Mouse (Mus musculus) CH12.LX (cell line): Measurements from ENCODE around the gene Vsir. TPM values are rescaled to one million over a fixed set of nuclear protein-coding genes. Genes with fewer than 3 reads are reported as not detected.
A peak's percentile ranks its signal among the peaks of the same experiment; 100 is the strongest.

Experiments used
- DNase-seq: peaks from one replicate; pipeline ENCODE4 v3.0.0-alpha.2; 2013; ENCODE audit errors: extremely low read depth
- H3K27ac ChIP-seq: 2 replicates; pipeline ENCODE4 v1.5.1; 2012; ENCODE audit warnings: low read depth, mild to moderate bottlenecking, control low read depth, moderate library complexity; ENCODE audit not compliant: insufficient read depth
- H3K27me3 ChIP-seq: replicated peaks from 2 replicates; pipeline ENCODE3; 2012; ENCODE audit warnings: inconsistent platforms
- H3K36me3 ChIP-seq, 2 experiments: replicated peaks in 1 of 2; 2 replicates each; pipeline versions ENCODE3 to v1.6.1; 2012; ENCODE audit warnings: inconsistent platforms in 1 of 2, low read length in 1 of 2, mild to moderate bottlenecking in 1 of 2, mixed read lengths in 1 of 2, moderate library complexity in 1 of 2; ENCODE audit not compliant: control insufficient read depth in 1 of 2, insufficient read depth in 1 of 2
- H3K4me1 ChIP-seq, 2 experiments: 2 replicates each; pipeline ENCODE4 v1.6.1; 2012; ENCODE audit warnings: inconsistent platforms in 1 of 2, moderate library complexity in 1 of 2; ENCODE audit not compliant: insufficient read depth in 2 of 2, control insufficient read depth in 1 of 2
- H3K4me2 ChIP-seq: 2 replicates; pipeline ENCODE4 v1.6.1; 2012; ENCODE audit warnings: low read depth, mild to moderate bottlenecking, control low read depth; ENCODE audit not compliant: poor library complexity, insufficient read depth, severe bottlenecking
- H3K4me3 ChIP-seq, 3 experiments: fragments of 150-350 bp in 1 of 3; sonication (generic) in 1 of 3; replicated peaks in 1 of 3; 2 replicates each; pipeline versions ENCODE3 to v1.5.1; 2011 to 2012; ENCODE audit warnings: low read depth in 2 of 3, low read length in 2 of 3, mild to moderate bottlenecking in 2 of 3, moderate library complexity in 2 of 3, control low read depth in 1 of 3, improper control_type of control experiment in 1 of 3, inconsistent platforms in 1 of 3, mixed read lengths in 1 of 3; ENCODE audit not compliant: poor library complexity in 1 of 3
- H3K79me2 ChIP-seq: replicated peaks from 2 replicates; pipeline ENCODE4 v1.6.1; 2012; ENCODE audit warnings: mild to moderate bottlenecking, moderate library complexity; ENCODE audit not compliant: control insufficient read depth, poor library complexity, insufficient read depth, severe bottlenecking; ENCODE audit errors: extremely low read depth
- H3K9ac ChIP-seq: 2 replicates; pipeline ENCODE4 v1.6.1; 2012; ENCODE audit warnings: low read depth, mild to moderate bottlenecking, control low read depth, moderate library complexity; ENCODE audit not compliant: insufficient read depth
- H3K9me3 ChIP-seq: replicated peaks from 2 replicates; pipeline ENCODE3; 2012; ENCODE audit warnings: low read length, inconsistent platforms, mixed read lengths
- BHLHE40 ChIP-seq: IDR thresholded peaks from 2 replicates; pipeline ENCODE4 v1.6.1; 2011; ENCODE audit warnings: mild to moderate bottlenecking, low read depth, low read length, improper control_type of control experiment
- CHD1 ChIP-seq: IDR thresholded peaks from 2 replicates; pipeline ENCODE4 v1.6.1; 2012; ENCODE audit warnings: low read depth, low read length, improper control_type of control experiment, inconsistent platforms
- CHD2 ChIP-seq: IDR thresholded peaks from 2 replicates; pipeline ENCODE4 v1.6.1; 2011; ENCODE audit warnings: low read length, improper control_type of control experiment
- E2F4 ChIP-seq: IDR thresholded peaks from 2 replicates; pipeline ENCODE4 v1.6.1; 2011; ENCODE audit warnings: low read depth, low read length, improper control_type of control experiment; ENCODE audit not compliant: insufficient replicate concordance
- ELF1 ChIP-seq: IDR thresholded peaks from 2 replicates; pipeline ENCODE4 v1.6.1; 2014; ENCODE audit warnings: low read depth, mild to moderate bottlenecking, inconsistent platforms, low read length, improper control_type of control experiment
- EP300 ChIP-seq: IDR thresholded peaks from 2 replicates; pipeline ENCODE4 v1.6.1; 2011; ENCODE audit warnings: low read length, improper control_type of control experiment
- ETS1 ChIP-seq: conservative IDR thresholded peaks from 2 replicates; pipeline ENCODE4 v1.6.1; 2012; ENCODE audit warnings: low read depth, mild to moderate bottlenecking, inconsistent platforms, low read length, improper control_type of control experiment, moderate library complexity
- GABPA ChIP-seq: IDR thresholded peaks from 2 replicates; pipeline ENCODE4 v1.6.1; 2012; ENCODE audit warnings: low read depth, low read length, improper control_type of control experiment, inconsistent platforms; ENCODE audit not compliant: insufficient replicate concordance
- IRF4 ChIP-seq: IDR thresholded peaks from 2 replicates; pipeline ENCODE4 v1.6.1; 2014; ENCODE audit warnings: low read depth, mild to moderate bottlenecking, inconsistent platforms, low read length, improper control_type of control experiment
- JUND ChIP-seq: conservative IDR thresholded peaks from 2 replicates; pipeline ENCODE4 v1.6.1; 2011; ENCODE audit warnings: low read depth, low read length, improper control_type of control experiment
- MAFK ChIP-seq: IDR thresholded peaks from 2 replicates; pipeline ENCODE4 v1.6.1; 2011; ENCODE audit warnings: low read length, improper control_type of control experiment; ENCODE audit not compliant: insufficient replicate concordance
- MYC ChIP-seq: IDR thresholded peaks from 2 replicates; pipeline ENCODE4 v1.6.1; 2011; ENCODE audit warnings: low read depth, mild to moderate bottlenecking, improper control_type of control experiment, low read length
- NELFE ChIP-seq: IDR thresholded peaks from 2 replicates; pipeline ENCODE4 v1.6.1; 2011; ENCODE audit warnings: low read depth, low read length, improper control_type of control experiment
- POLR2A ChIP-seq: IDR thresholded peaks from 2 replicates; pipeline ENCODE4 v1.6.1; 2011; ENCODE audit warnings: low read depth, mild to moderate bottlenecking, improper control_type of control experiment, low read length
- RCOR1 ChIP-seq: conservative IDR thresholded peaks from 2 replicates; pipeline ENCODE4 v1.6.1; 2012; ENCODE audit warnings: low read depth, mild to moderate bottlenecking, inconsistent platforms, low read length, improper control_type of control experiment
- SMC3 ChIP-seq: IDR thresholded peaks from 2 replicates; pipeline ENCODE4 v1.6.1; 2011; ENCODE audit warnings: low read depth, low read length, improper control_type of control experiment
- TBP ChIP-seq: conservative IDR thresholded peaks from 2 replicates; pipeline ENCODE4 v1.6.1; 2011; ENCODE audit warnings: low read depth, low read length, improper control_type of control experiment
- TCF12 ChIP-seq: IDR thresholded peaks from 2 replicates; pipeline ENCODE4 v1.6.1; 2014; ENCODE audit warnings: low read depth, mild to moderate bottlenecking, inconsistent platforms, low read length, improper control_type of control experiment
- USF2 ChIP-seq: conservative IDR thresholded peaks from 2 replicates; pipeline ENCODE4 v1.6.1; 2011; ENCODE audit warnings: low read depth, low read length, improper control_type of control experiment
- ZNF384 ChIP-seq: IDR thresholded peaks from 2 replicates; pipeline ENCODE4 v1.6.1; 2012; ENCODE audit warnings: low read depth, low read length, improper control_type of control experiment, inconsistent platforms
- dilution Hi-C: fragments of 300-500 bp; cut with MboI; formaldehyde crosslinking; loops from 2 replicates; pipeline ENCODE4 v1.14.3; 2020; ENCODE audit warnings: low sequenced_read_pairs; ENCODE audit not compliant: extremely low pct_unique_long_range_greater_than_20kb, extremely low pct_ligation_motif_present
- in situ Hi-C: fragments of 300-500 bp; cut with MboI; formaldehyde crosslinking; loops from 3 replicates; pipeline ENCODE4 v1.14.3; 2019; ENCODE audit warnings: low sequenced_read_pairs, low pct_ligation_motif_present, low pct_unique_long_range_greater_than_20kb, mixed read lengths
- polyA plus RNA-seq: library from polyadenylated mRNA; unstranded; fragments of >175 nt; gene quantifications from 2 replicates; pipeline ENCODE4 v1.2.1, GENCODE M21; 2012; ENCODE audit warnings: low read depth; ENCODE audit not compliant: insufficient read length
- total RNA-seq, 2 experiments: library from RNA; depleted of rRNA; stranded (reverse); fragments of 300-350 nt in 1 of 2; fragments of >200 nt in 1 of 2; gene quantifications; 2 replicates each; pipeline ENCODE4 v1.2.3; 2012 to 2014

Vsir gene
- total and polyA plus RNA-seq, 3 experiments, result 4.7 to 9.5 (median 5.5) TPM

DNA sequence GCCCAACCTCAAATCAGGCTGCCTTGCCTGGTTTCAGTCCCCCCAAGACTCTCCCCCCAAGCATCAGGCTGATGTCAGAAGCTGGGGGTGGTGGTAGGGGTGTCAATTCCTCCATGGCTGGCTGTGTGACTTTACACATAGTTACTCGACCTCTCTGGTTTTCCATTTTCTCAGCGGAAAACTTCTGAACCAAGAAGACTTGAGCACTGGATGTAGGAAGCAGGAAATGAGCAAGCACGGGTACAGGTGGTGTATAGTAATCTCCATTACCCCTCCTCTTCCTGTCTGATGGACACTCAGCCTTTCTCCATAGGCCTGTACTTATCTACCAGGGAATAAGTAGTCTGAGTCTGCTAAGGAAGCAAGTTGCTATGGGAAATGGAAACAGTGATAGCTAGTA lies 33.6 kb downstream of the Vsir start:
- no peak overlapping the region for H3K4me3 ChIP-seq
- no peaks in the 10 kb centered on the region for H3K79me2 ChIP-seq
- H3K9me3 ChIP-seq, result no peaks in the 10 kb centered on the region
- H3K36me3 ChIP-seq, result peaks cover 0 to 6% of the 10 kb centered on the region in 2 experiments
- peaks cover 15 to 34% of the 10 kb centered on the region in 2 experiments for H3K4me1 ChIP-seq
- peaks cover 4% of the 10 kb centered on the region for H3K27me3 ChIP-seq
- H3K4me2 ChIP-seq, result no peak overlapping the region
- peak; percentile 45 for DNase-seq
- H3K27ac ChIP-seq, result no peak overlapping the region
- in situ Hi-C loops (loop anchor here (25.0 kb wide), 1 partner anchor 468 kb away; no protein-coding TSS in a partner anchor), dilution Hi-C loops (no loop called here)
- H3K9ac ChIP-seq, result no peak overlapping the region
- TF ChIP-seq MAFK (no peak), ELF1 (0 out of 2 replicates have a peak, but pooled peaks have one; percentile 14), SMC3 (no peak), ZNF384 (no peak), CHD2 (no peak), JUND (no peak), USF2 (no peak), E2F4 (no peak), ETS1 (peak; percentile 56), BHLHE40 (0 out of 2 replicates have a peak, but pooled peaks have one; percentile 13), EP300 (peak; percentile 65), NELFE (no peak), RCOR1 (no peak), GABPA (no peak), TCF12 (no peak), IRF4 (0 out of 2 replicates have a peak, but pooled peaks have one; percentile 19), MYC (no peak)

DNA sequence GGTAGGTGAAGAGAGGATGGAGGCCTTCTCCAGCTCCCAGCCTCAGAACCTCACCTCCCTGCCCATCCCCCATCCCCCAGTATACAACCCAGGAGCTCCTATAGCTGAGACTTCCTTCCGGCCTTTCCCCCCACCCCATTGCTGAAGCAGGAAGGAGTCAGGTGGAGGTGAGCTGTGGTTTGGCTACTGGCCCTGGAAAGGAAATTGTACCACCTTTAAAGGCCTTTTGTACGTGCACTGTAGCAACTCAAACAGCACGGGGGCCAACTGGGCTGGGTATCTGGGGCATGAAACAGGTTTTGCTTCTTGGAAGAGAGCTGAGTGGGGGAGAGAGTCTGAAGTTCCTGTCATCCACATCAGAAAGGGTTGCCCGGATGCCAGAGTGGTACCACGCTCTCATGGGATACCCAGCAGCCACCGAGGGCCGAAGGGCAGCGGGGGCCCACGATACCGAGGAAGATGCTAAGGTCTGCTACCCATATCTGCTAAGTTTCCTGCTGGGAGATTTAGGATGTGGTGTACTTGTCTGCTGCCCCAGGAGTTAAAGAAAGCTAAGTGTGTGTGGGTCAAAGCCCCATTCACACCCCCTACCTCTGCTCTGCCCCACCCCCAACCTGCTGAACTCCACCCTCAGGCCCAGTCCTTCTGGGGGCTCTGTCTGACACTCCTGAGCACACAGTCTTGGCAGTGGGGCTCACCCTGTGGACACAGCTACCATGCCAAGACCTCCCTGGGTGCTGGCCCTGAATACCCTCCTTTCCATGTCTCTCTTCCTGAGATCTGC lies 34.7 kb downstream of the Vsir start:
- Histone ChIP-seq H3K9ac (no peak overlapping the region), H3K4me2 (no peak overlapping the region), H3K4me3 (no peak overlapping the region), H3K79me2 (no peaks in the 10 kb centered on the region), H3K4me1 (peaks cover 13 to 26% of the 10 kb centered on the region in 2 experiments), H3K27ac (no peak overlapping the region), H3K36me3 (peaks cover 0 to 4% of the 10 kb centered on the region in 2 experiments), H3K9me3 (no peaks in the 10 kb centered on the region), H3K27me3 (peaks cover 4% of the 10 kb centered on the region)
- dilution Hi-C loops, result no loop called here
- in situ Hi-C loops, result loop anchor here (25.0 kb wide), 1 partner anchor 469 kb away; no protein-coding TSS in a partner anchor
- no peak for DNase-seq
- no peak for TF ChIP-seq POLR2A
- no peak for TF ChIP-seq EP300
- TF ChIP-seq GABPA, result no peak
- TF ChIP-seq TBP, result no peak
- no peak for TF ChIP-seq NELFE
- TF ChIP-seq SMC3, result no peak
- TF ChIP-seq CHD2, result peak; percentile 32; the same call in 1 of the 2 replicates
- no peak for TF ChIP-seq CHD1
